Mouse (Mus musculus): ENCODE data around the gene Slc25a54.

DNA sequence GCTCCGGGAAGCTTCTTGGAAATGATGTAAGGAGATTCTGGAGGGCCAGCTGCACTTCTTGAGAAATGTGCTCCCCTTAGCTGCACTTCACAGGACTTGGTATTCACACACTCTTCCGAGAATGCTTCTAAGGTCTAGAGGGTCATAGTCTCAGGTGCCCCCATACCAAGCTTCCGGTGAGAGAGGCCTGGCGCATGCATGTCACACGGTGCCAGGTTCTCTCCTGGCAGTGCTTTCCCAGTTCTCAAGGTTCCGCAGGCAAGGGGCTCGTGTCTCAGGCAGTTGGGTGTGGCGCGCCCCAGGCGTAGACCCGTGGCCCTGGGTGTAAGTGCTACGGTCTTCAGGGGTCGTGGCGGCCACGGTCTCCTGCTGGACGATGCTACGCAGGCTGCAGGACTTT is at the start of gene Slc25a54:
- no peak for TF ChIP-seq CTCF (IDR thresholded peaks at IDR 0.05; ENCODE audit: low read depth)
- TF ChIP-seq EP300 (IDR thresholded peaks at IDR 0.05; ENCODE audit: low read depth) = no peak
